Mouse (Mus musculus) cerebellum, adult 9-10 months (tissue): ENCODE measurements around the gene Antxr1.

Experiments used
- DNase-seq: peaks from one replicate; pipeline ENCODE4 v3.0.0; 2022

Gene Antxr1

GRCm38 (mm10) chr6:87183159-87183558, 152.5 kb downstream of the Antxr1 start:
- no peak for DNase-seq

GRCm38 (mm10) chr6:87182736-87183135, 152.9 kb downstream of the Antxr1 start:
- DNase-seq: no peak

GRCm38 (mm10) chr6:87171461-87171860, 164.2 kb downstream of the Antxr1 start:
- DNase-seq: no peak

GRCm38 (mm10) chr6:87170875-87171274, 164.7 kb downstream of the Antxr1 start:
- DNase-seq: no peak

GRCm38 (mm10) chr6:87170277-87170676, 165.3 kb downstream of the Antxr1 start:
- no peak for DNase-seq

GRCm38 (mm10) chr6:87168021-87168420, 167.6 kb downstream of the Antxr1 start:
- DNase-seq: no peak

- no peak for DNase-seq
Observed at GRCm38 (mm10) chr6:87166673-87167305, 168.8 kb downstream of the Antxr1 start.

GRCm38 (mm10) chr6:87165536-87166311, 169.9 kb downstream of the Antxr1 start:
- no peak for DNase-seq

GRCm38 (mm10) chr6:87161391-87162263, 174.0 kb downstream of the Antxr1 start:
- no peak for DNase-seq

GRCm38 (mm10) chr6:87160196-87160595, 175.4 kb downstream of the Antxr1 start:
- DNase-seq: no peak

GRCm38 (mm10) chr6:87158062-87158623, 177.5 kb downstream of the Antxr1 start:
- DNase-seq: no peak

GRCm38 (mm10) chr6:87153836-87154235, 181.8 kb downstream of the Antxr1 start:
- DNase-seq: no peak

GRCm38 (mm10) chr6:87153231-87153580, 182.4 kb downstream of the Antxr1 start:
- DNase-seq: no peak

- DNase-seq: no peak
Observed at GRCm38 (mm10) chr6:87152461-87153230, 183.0 kb downstream of the Antxr1 start.

- no peak for DNase-seq
Observed at GRCm38 (mm10) chr6:87151427-87151826, 184.2 kb downstream of the Antxr1 start.

- no peak for DNase-seq
Observed at GRCm38 (mm10) chr6:87150471-87150870, 185.2 kb downstream of the Antxr1 start.

GRCm38 (mm10) chr6:87147921-87148320, 187.7 kb downstream of the Antxr1 start:
- DNase-seq: no peak

- no peak for DNase-seq
Observed at GRCm38 (mm10) chr6:87143594-87143993, 192.0 kb downstream of the Antxr1 start.

- DNase-seq: no peak
Observed at GRCm38 (mm10) chr6:87142239-87142638, 193.4 kb downstream of the Antxr1 start.

GRCm38 (mm10) chr6:87139796-87140553, 195.6 kb downstream of the Antxr1 start:
- DNase-seq: no peak

- no peak for DNase-seq
Observed at GRCm38 (mm10) chr6:87138479-87138878, 197.1 kb downstream of the Antxr1 start.
